Mouse (Mus musculus): ENCODE results near the gene Naaladl2.

DNA sequence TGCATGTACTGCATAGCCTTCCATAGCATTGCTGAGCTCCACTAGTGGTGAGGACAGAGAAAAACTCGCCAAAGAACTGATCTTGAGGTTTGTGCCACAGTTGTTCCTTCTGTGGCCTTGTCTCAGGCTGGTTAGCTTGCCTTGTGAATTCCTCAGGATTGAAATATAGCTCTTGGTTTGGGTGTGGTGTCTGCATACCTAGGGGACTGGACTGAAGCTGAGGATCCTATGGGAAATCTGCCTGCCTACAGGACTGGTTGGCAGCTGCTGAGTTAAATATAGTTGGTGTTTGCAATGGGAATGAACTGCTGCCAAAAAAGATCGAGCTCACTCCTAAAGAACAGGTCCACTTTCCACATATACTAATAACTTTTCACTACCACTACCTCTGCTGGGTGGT, 591.4 kb downstream of the Naaladl2 start:
- TF ChIP-seq CTCF (IDR thresholded peaks at IDR 0.05; ENCODE audit: borderline replicate concordance, insufficient read depth, low read depth, low read length) (no peak), POLR2A (IDR thresholded peaks at IDR 0.05; ENCODE audit: borderline replicate concordance, insufficient read depth, low read length) (no peak)
